Mouse (Mus musculus): ENCODE measurements around the gene Trpc3.
"Not testable (repeated sequence)": the region's sequence is repeated elsewhere in the genome, so short reads cannot be mapped to it uniquely, and the experiment has no call there.

Trpc3 gene

GRCm38 (mm10) chr3:36605894-36606783, 83.8 kb downstream of the Trpc3 start:
- DNase-seq (ENCODE audit: low read depth, low spot score) = no peak

GRCm38 (mm10) chr3:36599773-36600172, 90.2 kb downstream of the Trpc3 start:
- not testable (repeated sequence) for DNase-seq (ENCODE audit: low read depth, low spot score)

GRCm38 (mm10) chr3:36598811-36599210, 91.2 kb downstream of the Trpc3 start:
- no peak for DNase-seq (ENCODE audit: low read depth, low spot score)

- DNase-seq (ENCODE audit: low read depth, low spot score) = peak; percentile 95
These were observed 118.1 kb downstream of the Trpc3 start, which contains the start of gene Ccna2 for GRCm38 (mm10) chr3:36571827-36572378. Gene Ccna2, minus strand, starts transcription at chr3:36572150.

- DNase-seq (ENCODE audit: low read depth, low spot score) = no peak
These were observed 118.6 kb downstream of the Trpc3 start for GRCm38 (mm10) chr3:36571361-36571826.
